Mouse (Mus musculus): ENCODE measurements around the gene Stox2. TPM values are rescaled to one million over a fixed set of nuclear protein-coding genes. Genes with fewer than 3 reads are reported as not detected.

The Stox2 gene
- polyA plus RNA-seq, 1 experiment from 2014 or later, result 19.5 TPM

Other genes starting within 250 kb of the Stox2 start
- 34.7 and 35.2 TPM in 2 replicates for gene Trappc11, start 87.1 kb upstream of the Stox2 start, polyA plus RNA-seq (2016; fragmentation: Nextera tagmentation; extraction: Ambion mirVana)
- gene Rwdd4a, start 87.3 kb upstream of the Stox2 start, polyA plus RNA-seq (2016; fragmentation: Nextera tagmentation; extraction: Ambion mirVana), result 47.6 and 50.4 TPM in 2 replicates
- 13.6 and 13.8 TPM in 2 replicates for gene Ing2, start 229.2 kb upstream of the Stox2 start, polyA plus RNA-seq (2016; fragmentation: Nextera tagmentation; extraction: Ambion mirVana)

All from embryonic facial prominence, embryonic 10.5 days (tissue).